Mouse (Mus musculus) adrenal gland, postnatal 4 days (tissue): ENCODE data around the gene Kdelr2. TPM values are rescaled to one million over a fixed set of nuclear protein-coding genes. Genes with fewer than 3 reads are reported as not detected.

ENCODE experiments used
- DNase-seq, 2 experiments: peaks; one replicate each; pipeline ENCODE4 v3.0.0; 2021 to 2022; ENCODE audit warnings: low spot score in 2 of 2, mixed read lengths in 2 of 2
- total RNA-seq, 2 experiments: library from RNA; stranded (reverse); gene quantifications; 2 replicates each; pipeline ENCODE4 v1.2.3; 2021

Kdelr2 gene
- total RNA-seq, 2 experiments from 2014 or later: 129 to 136 TPM

- no peak for DNase-seq
Observed at GRCm38 (mm10) chr5:143470421-143471164, 67.0 kb downstream of the Kdelr2 start.

DNA sequence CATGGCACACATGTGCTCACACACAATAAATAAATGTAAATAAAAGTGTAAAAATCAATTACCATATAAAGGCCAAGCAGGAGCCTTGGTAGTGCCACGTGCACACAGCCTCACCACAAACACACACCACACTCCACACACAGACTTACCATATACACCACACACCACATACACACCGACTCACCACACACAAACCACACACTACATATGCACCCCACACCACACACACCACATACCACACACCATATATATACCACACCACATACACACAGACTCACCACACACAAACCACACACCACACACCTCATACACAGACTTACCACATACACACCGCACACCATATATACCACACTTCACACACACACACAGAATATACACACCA, 67.5 kb downstream of the Kdelr2 start:
- DNase-seq: no peak

Other genes starting within 250 kb of the Kdelr2 start
- gene Rbak, start 223.1 kb upstream of the Kdelr2 start, total RNA-seq: 10 to 100 TPM; 24.0 to 27.5 TPM
- not detected for gene Spdye4b, start 222.8 kb upstream of the Kdelr2 start, total RNA-seq
- not detected for gene Spdye4a, start 176.9 kb upstream of the Kdelr2 start, total RNA-seq
- gene Zfp12, start 168.7 kb upstream of the Kdelr2 start, total RNA-seq: 10 to 100 TPM; 24.8 to 29.1 TPM
- 10 to 100 TPM; 12.3 to 14.1 TPM for gene Zfp316, start 133.8 kb upstream of the Kdelr2 start, total RNA-seq
- gene Zfp853, start 110.2 kb upstream of the Kdelr2 start, total RNA-seq: 1 to 10 TPM; 1.1 to 1.5 TPM
- 10 to 100 TPM; 29.5 to 30.9 TPM for gene E130309D02Rik, start 88.5 kb upstream of the Kdelr2 start, total RNA-seq
- gene Zdhhc4, start 74.6 kb upstream of the Kdelr2 start, total RNA-seq: 10 to 100 TPM; 64.3 to 72.7 TPM
- 1 to 10 TPM; 1.2 TPM for gene Grid2ip, start 46.5 kb upstream of the Kdelr2 start, total RNA-seq
- 10 to 100 TPM; 13.4 to 13.5 TPM for gene Daglb, start 60.7 kb downstream of the Kdelr2 start, total RNA-seq
- gene Rac1, start 124.2 kb downstream of the Kdelr2 start, total RNA-seq: 100 to 1,000 TPM; 390 TPM
- 100 to 1,000 TPM; 195 to 200 TPM for gene Cyth3, start 218.6 kb downstream of the Kdelr2 start, total RNA-seq